Mouse (Mus musculus) forebrain, embryonic 15.5 days (tissue): Measurements from ENCODE around the gene Olfr270. TPM values are rescaled to one million over a fixed set of nuclear protein-coding genes. Genes with fewer than 3 reads are reported as not detected.

Experiments used
- ATAC-seq: fragments of 200-750 bp; cut with Nextera tagmentation; replicated peaks from 2 replicates; pipeline ENCODE4 v1.8.0; 2017; ENCODE audit warnings: mild to moderate bottlenecking, moderate TSS enrichment, moderate library complexity
- H3K27ac ChIP-seq: fragments of 300-500 bp; sonication (generic); replicated peaks from 2 replicates; pipeline ENCODE4 v1.5.1; 2015; ENCODE audit warnings: mild to moderate bottlenecking, inconsistent platforms
- H3K27me3 ChIP-seq: fragments of 300-500 bp; sonication (generic); 2 replicates; pipeline ENCODE4 v1.6.1; 2015; ENCODE audit warnings: inconsistent platforms
- H3K36me3 ChIP-seq: fragments of 300-500 bp; sonication (generic); 2 replicates; pipeline ENCODE4 v1.6.1; 2015; ENCODE audit warnings: mild to moderate bottlenecking, inconsistent platforms
- H3K4me1 ChIP-seq: fragments of 300-500 bp; sonication (generic); 2 replicates; pipeline ENCODE4 v1.6.1; 2015; ENCODE audit warnings: inconsistent platforms
- H3K4me2 ChIP-seq: fragments of 300-500 bp; sonication (generic); replicated peaks from 2 replicates; pipeline ENCODE4 v1.6.1; 2015; ENCODE audit warnings: mild to moderate bottlenecking, inconsistent platforms
- H3K4me3 ChIP-seq: fragments of 300-500 bp; sonication (generic); 2 replicates; pipeline ENCODE4 v1.5.1; 2015; ENCODE audit warnings: mild to moderate bottlenecking, inconsistent platforms
- H3K9ac ChIP-seq: fragments of 300-500 bp; sonication (generic); replicated peaks from 2 replicates; pipeline ENCODE4 v1.6.1; 2015; ENCODE audit warnings: mild to moderate bottlenecking, inconsistent platforms
- H3K9me3 ChIP-seq: fragments of 300-500 bp; sonication (generic); 2 replicates; pipeline ENCODE4 v1.6.1; 2016; ENCODE audit warnings: inconsistent platforms
- whole genome bisulfite sequencing: fragments of 180-500 bp; shearing (Covaris S2); methylation state at CpG from one replicate; pipeline ENCODE4 v1.1.7; 2015; ENCODE audit warnings: mixed read lengths; 5-methylcytosine and 5-hydroxymethylcytosine counted together
- polyA plus RNA-seq: library from polyadenylated mRNA; unstranded; fragments of >200 nt; fragmentation: Nextera tagmentation; extraction: Ambion mirVana; gene quantifications from 2 replicates; pipeline ENCODE4 v1.2.1, GENCODE M21; 2015

Gene Olfr270
- polyA plus RNA-seq, 1 experiment from 2014 or later, result not detected

DNA sequence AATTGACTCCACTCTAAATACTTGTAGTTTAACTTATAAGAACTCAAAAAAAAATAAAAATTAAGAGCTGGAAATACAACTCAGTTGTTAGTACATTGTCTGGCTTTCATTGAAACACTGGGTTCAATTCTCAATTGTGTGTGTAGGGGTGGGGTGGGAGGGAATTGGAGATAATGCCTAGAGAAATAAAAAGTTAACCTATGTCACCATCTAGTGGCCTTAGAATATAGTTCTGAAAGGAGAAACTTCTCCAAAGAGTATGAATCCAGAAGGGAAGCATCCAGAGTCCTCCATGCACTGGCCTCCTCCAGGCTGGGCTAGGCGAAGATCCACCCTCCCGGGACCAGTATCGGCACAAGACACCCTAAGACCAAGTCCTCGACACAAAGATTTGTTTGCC lies 44.8 kb downstream of the Olfr270 start:
- Histone ChIP-seq H3K9ac (no peak overlapping the region), H3K27me3 (no peaks in the 10 kb centered on the region), H3K4me2 (no peak overlapping the region), H3K36me3 (no peaks in the 10 kb centered on the region), H3K27ac (no peak overlapping the region), H3K9me3 (no peaks in the 10 kb centered on the region), H3K4me3 (no peak overlapping the region), H3K4me1 (peaks cover 6% of the 10 kb centered on the region)
- ATAC-seq, result no peak
- 73% methylated on average over 4 of the region's 4 CpGs for WGBS

DNA sequence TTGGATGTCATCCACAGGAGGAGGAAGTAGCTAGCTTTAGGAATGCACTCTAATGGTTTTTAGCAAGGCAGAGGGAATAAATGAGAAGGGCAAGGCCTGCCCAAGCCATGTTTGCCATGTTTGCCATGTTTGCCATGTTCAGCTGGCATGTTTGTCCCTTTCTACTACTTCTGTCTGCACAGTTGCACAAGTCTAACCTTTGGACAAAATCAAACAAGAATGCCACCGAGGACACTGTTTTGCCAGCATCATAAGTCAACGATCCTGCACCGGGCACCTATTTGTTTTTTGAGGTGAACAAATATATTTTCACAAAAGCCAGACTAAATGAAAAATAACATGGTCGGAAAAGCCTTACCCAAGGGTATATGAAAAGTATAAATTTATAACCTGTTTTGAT lies 45.5 kb downstream of the Olfr270 start:
- 92% methylated on average over 4 of the region's 4 CpGs for WGBS

DNA sequence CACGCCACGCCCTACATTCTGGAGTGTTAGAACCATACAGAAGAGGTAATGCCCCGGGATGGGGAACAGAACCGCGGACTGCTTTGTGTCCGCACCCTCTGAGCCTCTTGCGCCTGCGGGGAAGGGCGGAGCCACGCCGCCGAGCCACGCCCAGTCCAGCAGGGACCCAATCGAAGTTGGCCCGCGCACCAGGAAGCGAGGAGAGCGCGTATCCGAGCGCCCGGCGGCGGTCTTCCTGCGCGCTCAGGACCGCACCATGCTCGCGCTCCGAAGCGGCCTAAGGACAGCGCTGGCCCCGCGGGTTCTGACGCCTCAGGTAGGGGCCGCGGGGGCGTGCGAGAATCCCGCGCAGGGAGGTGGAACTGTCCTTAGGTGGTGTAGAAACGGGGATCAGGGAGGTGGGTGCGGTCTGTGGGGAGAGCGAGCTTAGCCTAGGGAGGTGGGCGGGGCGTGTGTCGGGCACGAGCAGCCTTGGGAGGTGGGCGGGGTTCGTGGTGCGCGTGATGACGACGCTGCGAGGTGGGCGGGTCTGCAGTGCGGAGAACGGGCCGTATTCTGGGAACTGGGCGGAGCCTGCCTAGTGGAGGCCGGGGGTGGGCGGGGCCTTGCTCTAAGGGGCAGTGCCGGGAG lies 47.5 kb downstream of the Olfr270 start, which contains the start of gene Nipsnap3b:
Gene Nipsnap3b, plus strand, starts transcription at position 149 of the 630 bp plus-strand sequence.
- ATAC-seq, result peak; percentile 96
- peak within 1 kb of the TSS; percentile 93 for H3K27ac ChIP-seq
- peak within 1 kb of the TSS; percentile 80 for H3K9ac ChIP-seq
- H3K27me3 ChIP-seq, result no peaks in the 10 kb centered on the region
- H3K4me2 ChIP-seq, result peak within 1 kb of the TSS; percentile 59
- peak within 1 kb of the TSS; percentile 98 for H3K4me3 ChIP-seq
- H3K9me3 ChIP-seq, result no peaks in the 10 kb centered on the region
- H3K4me1 ChIP-seq, result peaks cover 6% of the 10 kb centered on the region
- under 1% methylated on average over 63 of the region's 63 CpGs for WGBS
- H3K36me3 ChIP-seq, result peaks cover 17% of the 10 kb centered on the region

More for the DNA sequence above, 45.5 kb downstream of the Olfr270 start:
- Histone ChIP-seq H3K27ac (no peak overlapping the region), H3K4me2 (no peak overlapping the region), H3K36me3 (peaks cover under 1% of the 10 kb centered on the region; the same call in 1 of the 2 replicates), H3K4me3 (no peak overlapping the region), H3K4me1 (peaks cover 6% of the 10 kb centered on the region), H3K9me3 (no peaks in the 10 kb centered on the region), H3K27me3 (no peaks in the 10 kb centered on the region), H3K9ac (no peak overlapping the region)
- ATAC-seq, result no peak

DNA sequence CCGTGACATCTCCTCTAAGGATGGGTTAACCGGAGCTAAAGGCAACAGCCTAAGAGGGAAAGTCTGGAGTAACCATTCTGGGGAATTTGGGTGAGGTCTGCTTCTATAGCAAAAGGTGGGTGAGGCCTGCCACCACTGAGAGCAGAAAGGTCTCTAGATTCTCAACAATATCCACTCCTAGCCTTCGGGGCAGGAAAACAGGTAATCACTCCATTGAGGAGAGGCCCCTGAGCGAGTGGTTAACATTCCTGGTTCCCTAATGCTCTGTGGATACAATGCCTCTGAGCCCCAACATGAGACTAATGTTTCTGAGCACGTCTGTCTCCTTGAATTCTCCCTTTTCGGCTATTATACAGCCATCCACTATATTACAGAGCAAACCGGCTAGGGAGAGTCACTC lies 50.1 kb downstream of the Olfr270 start:
- Histone ChIP-seq H3K36me3 (peaks cover 34% of the 10 kb centered on the region), H3K9ac (no peak overlapping the region), H3K4me3 (no peak overlapping the region), H3K27me3 (no peaks in the 10 kb centered on the region), H3K9me3 (no peaks in the 10 kb centered on the region), H3K27ac (no peak overlapping the region), H3K4me1 (peaks cover 6% of the 10 kb centered on the region), H3K4me2 (no peak overlapping the region)
- ATAC-seq, result no peak
- 91% methylated on average over 7 of the region's 7 CpGs for WGBS

DNA sequence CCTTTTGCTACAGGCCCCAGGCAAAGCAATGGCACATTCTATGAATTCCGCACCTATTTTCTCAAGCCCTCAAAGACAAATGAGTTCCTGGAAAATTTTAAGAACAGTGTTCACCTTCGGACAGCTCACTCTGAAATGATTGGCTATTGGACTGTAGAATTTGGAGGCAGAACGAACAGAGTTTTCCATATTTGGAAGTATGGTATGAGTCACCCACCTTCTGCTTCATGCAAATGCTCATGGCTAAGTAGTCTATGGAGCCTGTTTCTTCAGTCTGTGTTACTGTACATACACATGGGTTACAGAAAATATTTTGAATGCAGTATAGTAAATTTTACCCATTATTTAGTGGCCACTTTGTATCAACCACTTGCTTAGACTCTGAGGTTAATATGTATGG lies 50.7 kb downstream of the Olfr270 start:
- Histone ChIP-seq H3K36me3 (peaks cover 39% of the 10 kb centered on the region), H3K9ac (no peak overlapping the region), H3K4me3 (no peak overlapping the region), H3K4me2 (no peak overlapping the region), H3K4me1 (peaks cover 6% of the 10 kb centered on the region), H3K9me3 (no peaks in the 10 kb centered on the region), H3K27ac (no peak overlapping the region), H3K27me3 (no peaks in the 10 kb centered on the region)
- WGBS, result 96% methylated on average over 3 of the region's 3 CpGs
- ATAC-seq, result no peak

DNA sequence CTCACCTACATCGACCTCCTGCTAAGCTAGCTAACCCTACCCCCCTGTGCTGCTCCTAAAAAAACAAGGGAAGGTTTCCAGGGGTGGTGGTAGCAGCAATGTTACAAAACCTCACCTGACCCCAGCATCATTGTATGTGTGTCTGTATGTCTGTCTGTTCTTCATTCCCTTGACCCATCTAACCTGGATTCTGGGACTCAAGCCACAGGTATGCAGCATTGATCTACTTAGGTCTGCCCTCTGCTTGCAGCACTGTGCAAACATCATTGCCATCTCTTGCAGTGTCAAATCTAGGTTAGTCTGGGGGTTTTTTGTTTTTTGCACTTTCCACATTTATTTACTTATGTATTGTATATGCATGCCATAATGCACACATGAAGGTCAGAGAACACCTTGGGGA lies 54.0 kb downstream of the Olfr270 start:
- no peak overlapping the region for H3K4me2 ChIP-seq
- WGBS, result 100% methylated on average over 1 of the region's 1 CpGs
- no peaks in the 10 kb centered on the region for H3K9me3 ChIP-seq
- peaks cover 57% of the 10 kb centered on the region for H3K36me3 ChIP-seq
- H3K27me3 ChIP-seq, result no peaks in the 10 kb centered on the region
- H3K4me1 ChIP-seq, result no peaks in the 10 kb centered on the region
- H3K9ac ChIP-seq, result no peak overlapping the region
- no peak for ATAC-seq
- no peak overlapping the region for H3K27ac ChIP-seq
- no peak overlapping the region for H3K4me3 ChIP-seq

Other genes with a start within 250 kb of the Olfr270 start
- not detected in 2 replicates for gene Olfr275, start 149.9 kb upstream of the Olfr270 start, polyA plus RNA-seq
- not detected in 2 replicates for gene Olfr273, start 105.3 kb upstream of the Olfr270 start, polyA plus RNA-seq
- not detected in 2 replicates for gene Olfr272, start 45.4 kb upstream of the Olfr270 start, polyA plus RNA-seq
- not detected in 2 replicates for gene Nipsnap3a, start 24.7 kb downstream of the Olfr270 start, polyA plus RNA-seq
- 141 and 152 TPM in 2 replicates for gene Nipsnap3b, start 47.3 kb downstream of the Olfr270 start, polyA plus RNA-seq
- gene Abca1, start 195.3 kb downstream of the Olfr270 start, polyA plus RNA-seq, result 10.0 and 10.2 TPM in 2 replicates